Mouse (Mus musculus): ENCODE data around the gene Pik3cg. TPM values are rescaled to one million over a fixed set of nuclear protein-coding genes. Genes with fewer than 3 reads are reported as not detected.

The Pik3cg gene
- polyA plus RNA-seq, 1 experiment from 2014 or later: 3.3 TPM

DNA sequence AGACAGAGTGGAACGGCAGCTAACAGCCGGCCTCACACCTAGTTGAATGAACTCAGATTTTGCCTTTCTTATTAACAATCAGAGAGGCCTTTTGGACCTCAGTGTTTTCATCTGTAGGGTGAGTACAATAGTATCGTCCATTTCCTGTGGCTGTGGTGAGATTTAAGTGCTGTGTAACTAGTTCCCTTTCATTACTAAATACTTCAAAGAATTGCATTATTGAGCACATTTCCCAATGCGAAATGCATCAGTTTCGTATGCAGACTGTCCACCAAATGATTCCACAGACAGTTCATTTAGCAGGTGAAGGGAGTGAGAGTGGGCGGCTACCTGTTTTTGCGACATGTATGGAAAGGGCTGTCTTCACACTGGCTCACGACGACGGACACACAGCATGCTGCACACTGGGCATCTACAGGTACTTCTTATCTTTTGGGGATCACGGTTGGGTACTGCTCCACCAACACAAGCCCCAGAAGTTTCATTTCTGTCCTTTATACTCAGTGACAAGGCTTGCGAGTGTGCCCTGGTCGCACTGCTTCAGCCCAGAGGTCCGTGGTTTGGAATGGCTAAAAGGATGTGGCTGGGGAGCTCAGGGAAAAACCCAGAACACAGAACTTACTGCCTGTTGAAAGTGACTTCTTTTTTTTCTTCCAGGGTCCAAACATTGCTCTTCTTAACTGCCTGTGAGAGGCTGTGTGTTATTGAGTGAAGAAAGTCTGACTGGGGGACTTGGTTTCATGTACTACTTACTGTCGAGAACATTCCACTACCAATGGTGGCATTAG is 25.6 kb downstream of the Pik3cg start:
- Histone ChIP-seq H3K27ac (replicated peaks) (no peak overlapping the region), H3K9me3 (replicated peaks) (no peaks in the 10 kb centered on the region), H3K4me2 (no peak overlapping the region), H3K4me1 (replicated peaks) (peaks cover 3% of the 10 kb centered on the region), H3K4me3 (replicated peaks) (no peak overlapping the region), H3K9ac (no peak overlapping the region), H3K36me3 (replicated peaks) (no peaks in the 10 kb centered on the region), H3K27me3 (no peaks in the 10 kb centered on the region)
- ATAC-seq (ENCODE audit: insufficient read depth): no peak
- 71% methylated on average over 15 of the region's 15 CpGs for WGBS (ENCODE audit: insufficient replicate concordance)

DNA sequence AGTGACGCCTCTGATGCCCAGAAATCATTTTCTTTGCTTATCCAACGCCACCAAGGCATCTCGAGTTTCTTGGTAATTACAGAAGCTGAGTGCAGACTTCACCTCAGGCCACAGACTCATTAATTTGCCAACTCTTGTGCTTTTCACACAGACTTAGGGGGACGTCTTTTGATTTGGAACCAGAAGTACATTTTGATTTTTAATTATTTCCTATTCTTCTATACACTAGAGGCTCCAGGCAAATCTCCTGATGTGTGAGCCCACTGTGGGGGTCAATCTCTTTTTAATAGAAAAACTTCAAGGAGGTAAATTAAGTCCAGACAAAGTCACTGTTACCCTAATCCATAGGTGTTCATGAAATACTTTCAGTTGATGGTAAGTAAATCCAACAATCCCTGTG is 26.6 kb downstream of the Pik3cg start:
- no peaks in the 10 kb centered on the region for H3K27me3 ChIP-seq
- H3K4me2 ChIP-seq: no peak overlapping the region
- H3K36me3 ChIP-seq (replicated peaks): no peaks in the 10 kb centered on the region
- no peaks in the 10 kb centered on the region for H3K4me1 ChIP-seq (replicated peaks)
- H3K9me3 ChIP-seq (replicated peaks): no peaks in the 10 kb centered on the region
- WGBS (ENCODE audit: insufficient replicate concordance): 58% methylated on average over 4 of the region's 4 CpGs
- no peak overlapping the region for H3K4me3 ChIP-seq (replicated peaks)
- H3K27ac ChIP-seq (replicated peaks): no peak overlapping the region
- no peak for ATAC-seq (ENCODE audit: insufficient read depth)
- no peak overlapping the region for H3K9ac ChIP-seq

DNA sequence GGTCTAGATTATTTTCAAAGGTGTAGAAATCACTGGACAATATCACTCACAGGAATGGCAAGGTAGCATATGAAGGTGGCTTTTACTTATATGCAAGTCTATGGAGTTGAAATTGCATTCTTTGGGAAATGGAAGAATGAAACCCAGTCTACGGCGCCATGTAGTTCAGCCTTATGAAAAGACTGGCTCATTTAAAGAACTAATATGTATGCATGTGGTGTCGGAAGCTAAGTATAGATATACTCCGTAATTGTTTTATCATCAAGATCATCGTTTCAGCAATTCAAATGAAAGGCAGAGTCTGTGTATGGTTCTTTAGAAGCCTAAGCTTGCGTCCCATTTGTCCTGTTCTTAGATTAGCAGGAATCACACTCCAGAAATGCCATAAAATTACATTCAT is 34.0 kb downstream of the Pik3cg start:
- no peak overlapping the region for H3K4me2 ChIP-seq
- no peak for ATAC-seq (ENCODE audit: insufficient read depth)
- H3K27me3 ChIP-seq: no peaks in the 10 kb centered on the region
- no peak overlapping the region for H3K27ac ChIP-seq (replicated peaks)
- WGBS (ENCODE audit: insufficient replicate concordance): 82% methylated on average over 6 of the region's 6 CpGs
- H3K4me3 ChIP-seq (replicated peaks): no peak overlapping the region
- no peak overlapping the region for H3K9ac ChIP-seq
- H3K4me1 ChIP-seq (replicated peaks): no peaks in the 10 kb centered on the region
- H3K9me3 ChIP-seq (replicated peaks): no peaks in the 10 kb centered on the region
- H3K36me3 ChIP-seq (replicated peaks): no peaks in the 10 kb centered on the region

DNA sequence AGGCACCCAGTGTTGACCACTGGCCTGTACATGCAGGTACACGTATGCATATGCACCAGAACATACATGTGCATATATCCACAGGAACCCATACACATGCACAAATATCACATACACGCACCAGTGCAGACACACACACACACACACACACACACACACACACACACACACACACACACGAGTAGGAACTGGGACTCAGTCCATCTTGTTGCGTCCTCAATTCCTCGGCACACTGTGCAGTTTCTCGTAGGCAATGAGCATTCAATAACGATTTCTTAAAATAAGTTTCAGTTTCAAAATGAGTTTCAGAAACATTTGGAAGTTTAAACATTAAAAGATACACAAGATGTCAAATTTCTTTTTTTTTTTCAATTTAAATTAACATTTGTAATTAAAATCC is 35.6 kb downstream of the Pik3cg start:
- H3K36me3 ChIP-seq (replicated peaks): no peaks in the 10 kb centered on the region

DNA sequence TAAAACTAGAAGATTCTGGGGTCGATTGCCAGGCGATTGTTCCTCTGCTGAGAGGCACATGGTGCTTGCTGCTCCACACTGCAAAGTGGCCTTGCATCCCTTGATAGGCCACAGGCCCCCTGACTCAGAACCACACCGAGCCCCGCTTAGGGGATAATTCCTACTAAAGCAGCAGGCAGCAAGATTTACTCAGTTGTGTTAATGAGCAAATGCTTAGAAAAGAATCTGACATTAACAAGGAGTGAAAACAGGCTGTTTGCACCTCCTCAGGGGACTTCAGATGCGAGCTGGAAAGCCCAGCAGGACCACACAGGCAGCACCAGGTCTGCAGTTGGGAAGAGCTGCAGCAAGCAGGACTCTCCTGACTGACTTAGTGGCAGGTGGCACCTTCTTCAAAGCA is 39.3 kb downstream of the Pik3cg start:
- no peak overlapping the region for H3K27ac ChIP-seq (replicated peaks)
- no peak overlapping the region for H3K4me3 ChIP-seq (replicated peaks)
- no peak overlapping the region for H3K4me2 ChIP-seq
- 21% methylated on average over 5 of the region's 5 CpGs for WGBS (ENCODE audit: insufficient replicate concordance)
- no peaks in the 10 kb centered on the region for H3K36me3 ChIP-seq (replicated peaks)
- H3K4me1 ChIP-seq (replicated peaks): no peaks in the 10 kb centered on the region
- no peak overlapping the region for H3K9ac ChIP-seq
- 0 out of 2 replicates have a peak, but pooled peaks cover 5% of the 10 kb centered on the region for H3K27me3 ChIP-seq
- ATAC-seq (ENCODE audit: insufficient read depth): no peak
- H3K9me3 ChIP-seq (replicated peaks): no peaks in the 10 kb centered on the region

More for the DNA sequence above, 35.6 kb downstream of the Pik3cg start:
- Histone ChIP-seq H3K9me3 (replicated peaks) (no peaks in the 10 kb centered on the region), H3K4me3 (replicated peaks) (no peak overlapping the region), H3K27me3 (0 out of 2 replicates have a peak, but pooled peaks cover 2% of the 10 kb centered on the region), H3K4me1 (replicated peaks) (no peaks in the 10 kb centered on the region), H3K27ac (replicated peaks) (no peak overlapping the region), H3K9ac (no peak overlapping the region), H3K4me2 (no peak overlapping the region)
- WGBS (ENCODE audit: insufficient replicate concordance): 78% methylated on average over 7 of the region's 7 CpGs
- no peak for ATAC-seq (ENCODE audit: insufficient read depth)

DNA sequence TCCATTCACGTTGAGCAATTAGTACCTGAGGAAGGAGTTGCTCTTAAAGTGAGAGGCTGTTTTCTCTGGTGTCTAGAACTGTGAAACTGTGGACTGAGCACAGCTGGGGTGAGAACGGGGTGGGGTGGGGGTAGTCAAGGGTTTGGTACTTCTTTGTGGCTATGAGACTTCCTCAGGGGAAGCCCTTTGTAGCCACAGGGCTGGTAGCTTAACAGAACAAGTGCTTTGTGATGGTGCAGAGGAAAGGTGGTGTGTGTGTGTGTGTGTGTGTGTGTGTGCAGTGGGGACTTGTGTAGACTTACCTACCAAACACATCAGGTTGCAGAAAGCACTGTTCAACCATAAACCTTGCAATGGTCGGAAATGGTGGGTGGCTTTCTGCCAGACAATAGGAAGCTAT is 39.7 kb downstream of the Pik3cg start:
- Histone ChIP-seq H3K27ac (replicated peaks) (no peak overlapping the region), H3K4me1 (replicated peaks) (no peaks in the 10 kb centered on the region), H3K9me3 (replicated peaks) (no peaks in the 10 kb centered on the region), H3K4me2 (no peak overlapping the region), H3K36me3 (replicated peaks) (no peaks in the 10 kb centered on the region), H3K27me3 (0 out of 2 replicates have a peak, but pooled peaks cover 5% of the 10 kb centered on the region), H3K9ac (no peak overlapping the region), H3K4me3 (replicated peaks) (no peak overlapping the region)
- no peak for ATAC-seq (ENCODE audit: insufficient read depth)
- WGBS (ENCODE audit: insufficient replicate concordance): 19% methylated on average over 3 of the region's 3 CpGs

DNA sequence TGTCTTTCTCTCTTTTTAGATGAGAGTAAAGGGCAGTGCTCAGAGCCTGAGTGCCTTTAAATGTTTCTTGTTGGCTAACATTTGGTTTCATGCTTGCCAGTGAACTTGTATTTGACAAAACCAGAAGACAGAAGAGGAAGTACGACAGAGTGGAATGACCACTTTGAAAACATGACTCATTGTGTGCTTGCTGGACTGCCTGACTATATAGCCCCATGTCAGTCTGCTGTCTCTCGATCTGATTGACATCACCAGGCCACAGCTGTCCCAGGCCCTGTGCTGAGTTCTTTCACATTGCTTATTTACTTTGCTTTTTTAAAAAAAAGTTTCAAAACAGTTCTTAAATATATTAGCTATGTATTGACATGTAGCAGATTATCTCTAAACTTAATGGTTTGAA is 44.8 kb downstream of the Pik3cg start:
- H3K9me3 ChIP-seq (replicated peaks): no peaks in the 10 kb centered on the region
- no peak overlapping the region for H3K9ac ChIP-seq
- no peak overlapping the region for H3K4me3 ChIP-seq (replicated peaks)
- no peaks in the 10 kb centered on the region for H3K36me3 ChIP-seq (replicated peaks)
- no peaks in the 10 kb centered on the region for H3K4me1 ChIP-seq (replicated peaks)
- H3K27ac ChIP-seq (replicated peaks): no peak overlapping the region
- WGBS (ENCODE audit: insufficient replicate concordance): 8% methylated on average over 2 of the region's 2 CpGs
- peaks cover 11% of the 10 kb centered on the region for H3K27me3 ChIP-seq
- ATAC-seq (ENCODE audit: insufficient read depth): no peak
- no peak overlapping the region for H3K4me2 ChIP-seq

DNA sequence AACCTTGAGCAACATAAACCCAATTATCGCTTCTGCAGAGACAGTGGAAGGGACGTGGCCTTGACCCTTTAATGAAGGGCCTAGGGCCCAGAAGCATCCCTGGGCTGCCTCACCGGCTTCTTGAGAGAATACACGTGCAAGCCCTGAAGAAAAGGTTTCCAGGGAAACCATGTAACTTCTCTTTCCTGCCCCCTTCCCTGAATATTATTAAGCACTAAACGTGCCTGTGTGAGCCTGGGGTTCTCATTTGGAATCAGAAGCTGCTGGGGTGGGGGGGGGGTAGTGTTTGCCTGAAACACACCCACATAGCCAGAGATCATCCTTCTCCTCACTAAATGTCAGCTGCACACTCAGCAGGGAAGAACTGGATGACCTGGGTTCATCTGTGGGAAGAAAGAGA is 49.7 kb downstream of the Pik3cg start:
- H3K9me3 ChIP-seq (replicated peaks): no peaks in the 10 kb centered on the region
- H3K4me1 ChIP-seq (replicated peaks): no peaks in the 10 kb centered on the region
- H3K4me3 ChIP-seq (replicated peaks): no peak overlapping the region
- H3K4me2 ChIP-seq: no peak overlapping the region
- H3K27me3 ChIP-seq: peaks cover 11% of the 10 kb centered on the region
- no peak overlapping the region for H3K27ac ChIP-seq (replicated peaks)
- no peak for ATAC-seq (ENCODE audit: insufficient read depth)
- WGBS (ENCODE audit: insufficient replicate concordance): 50% methylated on average over 5 of the region's 5 CpGs
- H3K9ac ChIP-seq: no peak overlapping the region
- no peaks in the 10 kb centered on the region for H3K36me3 ChIP-seq (replicated peaks)

DNA sequence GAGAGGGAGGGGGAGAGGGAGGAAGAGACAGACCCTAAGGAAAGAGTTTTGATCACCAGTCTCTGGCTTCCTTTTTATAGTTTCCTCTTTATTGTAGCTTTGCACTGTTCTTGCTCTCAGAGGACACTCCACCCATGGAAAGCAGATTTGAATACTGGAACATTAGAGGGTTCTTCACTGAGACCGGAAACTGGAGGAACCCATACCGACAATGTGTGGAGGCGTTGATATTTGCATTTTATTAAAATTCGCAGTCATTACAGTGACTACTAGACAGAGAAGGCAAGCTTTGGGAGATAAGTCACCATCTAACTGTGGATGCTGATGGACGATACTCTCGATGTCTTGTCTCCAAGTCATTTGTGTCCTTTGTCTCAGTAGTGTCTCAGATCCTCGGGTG is 61.9 kb downstream of the Pik3cg start:
- Histone ChIP-seq H3K27me3 (no peaks in the 10 kb centered on the region), H3K4me2 (no peak overlapping the region), H3K9me3 (replicated peaks) (no peaks in the 10 kb centered on the region), H3K4me1 (replicated peaks) (peaks cover 35% of the 10 kb centered on the region), H3K36me3 (replicated peaks) (no peaks in the 10 kb centered on the region), H3K27ac (replicated peaks) (no peak overlapping the region), H3K9ac (no peak overlapping the region), H3K4me3 (replicated peaks) (no peak overlapping the region)
- 53% methylated on average over 7 of the region's 7 CpGs for whole genome bisulfite sequencing (ENCODE audit: insufficient replicate concordance)
- no peak for ATAC-seq (ENCODE audit: insufficient read depth)

DNA sequence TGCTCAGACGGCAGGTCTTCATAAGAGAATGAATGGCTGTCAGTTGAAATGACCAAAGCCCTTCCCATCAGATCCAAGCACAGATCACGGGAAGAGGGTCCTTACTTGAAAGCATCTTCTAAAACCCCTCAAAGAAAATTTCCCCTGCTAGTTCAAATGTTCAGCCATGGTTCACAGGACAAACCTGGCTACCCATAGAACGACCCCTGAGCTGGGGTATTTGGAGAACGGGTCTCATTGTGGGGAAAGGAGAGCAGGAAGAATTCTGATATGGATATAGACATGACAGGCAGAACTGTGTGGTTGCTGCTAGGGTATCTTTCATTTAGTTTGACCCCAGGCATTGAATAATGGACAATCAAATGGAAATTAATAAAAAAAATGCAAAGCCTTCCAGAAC is 62.8 kb downstream of the Pik3cg start:
- WGBS (ENCODE audit: insufficient replicate concordance): 74% methylated on average over 4 of the region's 4 CpGs
- ATAC-seq (ENCODE audit: insufficient read depth): no peak
- H3K27ac ChIP-seq (replicated peaks): no peak overlapping the region
- no peaks in the 10 kb centered on the region for H3K36me3 ChIP-seq (replicated peaks)
- H3K4me2 ChIP-seq: no peak overlapping the region
- H3K27me3 ChIP-seq: no peaks in the 10 kb centered on the region
- peaks cover 44% of the 10 kb centered on the region for H3K4me1 ChIP-seq (replicated peaks)
- H3K4me3 ChIP-seq (replicated peaks): no peak overlapping the region
- H3K9ac ChIP-seq: no peak overlapping the region; the same call in 1 of the 2 replicates
- H3K9me3 ChIP-seq (replicated peaks): no peaks in the 10 kb centered on the region

DNA sequence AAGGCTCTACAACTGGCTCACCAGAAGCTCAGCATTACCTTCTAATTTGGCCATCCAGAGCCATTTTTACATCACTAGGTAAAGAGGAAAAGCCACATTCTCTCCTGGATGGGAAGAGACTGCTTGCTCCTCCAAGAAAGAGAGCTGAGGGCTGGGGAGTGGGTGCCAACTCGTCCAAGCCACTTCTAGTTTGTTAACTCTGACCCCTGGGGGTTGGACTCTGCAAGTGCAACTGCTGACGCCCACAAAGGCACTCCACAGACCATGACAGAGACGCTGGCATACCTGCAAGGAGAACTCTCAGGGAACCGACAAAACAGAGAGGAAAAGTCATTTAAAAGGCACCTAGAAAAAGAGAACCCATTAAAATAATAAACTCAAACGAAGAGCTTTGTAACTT is 63.9 kb downstream of the Pik3cg start:
- no peaks in the 10 kb centered on the region for H3K36me3 ChIP-seq (replicated peaks)
- peaks cover 51% of the 10 kb centered on the region for H3K4me1 ChIP-seq (replicated peaks)
- ATAC-seq (ENCODE audit: insufficient read depth): peak; percentile 37; the same call in 1 of the 2 replicates
- peak overlapping the region; percentile 67; the same call in 1 of the 2 replicates for H3K4me2 ChIP-seq
- no peak overlapping the region for H3K4me3 ChIP-seq (replicated peaks)
- H3K9me3 ChIP-seq (replicated peaks): no peaks in the 10 kb centered on the region
- H3K27me3 ChIP-seq: no peaks in the 10 kb centered on the region
- peak overlapping the region; percentile 96 for H3K27ac ChIP-seq (replicated peaks)
- WGBS (ENCODE audit: insufficient replicate concordance): 2% methylated on average over 5 of the region's 5 CpGs
- 0 out of 2 replicates have a peak overlapping the region, but pooled peaks have one; percentile 23 for H3K9ac ChIP-seq

All from liver, embryonic 15.5 days (tissue).